Mouse (Mus musculus) CD4-positive, CD25-positive, alpha-beta regulatory T cell, adult 2 months (primary cell): ENCODE measurements at regions not wholly inside any gene's neighbourhood (a gene's known extent, or its start where the extent isn't known, plus 50 kb on each side); places are given as distances from the start of the nearest gene placed in this dataset.

ENCODE experiments used
- DNase-seq: peaks from one replicate; pipeline ENCODE4 v3.0.0-alpha.2; 2012; ENCODE audit warnings: low read depth, low spot score

DNA sequence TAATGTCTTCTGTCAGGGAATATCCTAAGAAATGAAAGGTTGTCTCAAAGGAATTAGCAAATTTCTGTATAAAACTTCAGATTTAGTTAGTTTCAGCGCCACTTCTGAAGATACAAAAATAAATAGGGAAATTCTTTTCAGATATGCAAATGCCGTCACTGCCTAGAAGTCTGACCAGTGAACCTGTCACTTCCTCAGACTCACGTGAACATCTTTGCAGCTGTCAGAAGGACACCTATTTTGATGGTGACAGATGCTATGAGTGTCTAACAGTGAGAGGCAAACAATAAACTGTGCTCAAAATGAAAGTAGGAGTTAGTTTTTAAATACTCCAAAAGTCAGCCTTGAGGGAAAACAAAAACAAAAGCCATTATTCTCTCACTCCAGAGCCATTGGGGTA, 57.5 kb upstream of the Igf1r start:
- DNase-seq, result no peak

- no peak for DNase-seq
Observed at GRCm38 (mm10) chr7:67892917-67893316, 59.7 kb upstream of the Igf1r start.

- DNase-seq, result no peak
Observed at GRCm38 (mm10) chr7:67883040-67883439, 69.6 kb upstream of the Igf1r start.

GRCm38 (mm10) chr7:67882606-67883005, 70.0 kb upstream of the Igf1r start:
- no peak for DNase-seq

DNA sequence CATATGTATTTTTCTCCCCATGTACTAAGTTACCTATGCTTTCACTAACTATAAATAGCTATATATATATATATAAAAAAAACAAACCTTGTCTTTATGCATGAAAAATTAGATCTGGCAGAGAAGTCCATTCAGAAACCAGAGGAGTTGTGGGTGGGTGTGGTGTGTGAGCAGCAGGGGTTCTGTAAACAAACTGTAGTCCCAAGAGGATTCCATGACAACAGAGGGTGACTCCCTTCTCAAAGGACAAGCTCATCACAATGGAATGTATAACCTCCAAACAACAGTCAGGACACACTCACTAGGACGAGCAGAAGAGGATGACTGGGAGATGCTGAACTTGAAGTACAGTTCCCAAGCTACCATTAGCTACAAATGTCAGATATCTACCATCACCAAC, 74.4 kb upstream of the Igf1r start:
- DNase-seq, result no peak

- DNase-seq, result no peak
Observed at GRCm38 (mm10) chr7:67877587-67877986, 75.0 kb upstream of the Igf1r start.

DNA sequence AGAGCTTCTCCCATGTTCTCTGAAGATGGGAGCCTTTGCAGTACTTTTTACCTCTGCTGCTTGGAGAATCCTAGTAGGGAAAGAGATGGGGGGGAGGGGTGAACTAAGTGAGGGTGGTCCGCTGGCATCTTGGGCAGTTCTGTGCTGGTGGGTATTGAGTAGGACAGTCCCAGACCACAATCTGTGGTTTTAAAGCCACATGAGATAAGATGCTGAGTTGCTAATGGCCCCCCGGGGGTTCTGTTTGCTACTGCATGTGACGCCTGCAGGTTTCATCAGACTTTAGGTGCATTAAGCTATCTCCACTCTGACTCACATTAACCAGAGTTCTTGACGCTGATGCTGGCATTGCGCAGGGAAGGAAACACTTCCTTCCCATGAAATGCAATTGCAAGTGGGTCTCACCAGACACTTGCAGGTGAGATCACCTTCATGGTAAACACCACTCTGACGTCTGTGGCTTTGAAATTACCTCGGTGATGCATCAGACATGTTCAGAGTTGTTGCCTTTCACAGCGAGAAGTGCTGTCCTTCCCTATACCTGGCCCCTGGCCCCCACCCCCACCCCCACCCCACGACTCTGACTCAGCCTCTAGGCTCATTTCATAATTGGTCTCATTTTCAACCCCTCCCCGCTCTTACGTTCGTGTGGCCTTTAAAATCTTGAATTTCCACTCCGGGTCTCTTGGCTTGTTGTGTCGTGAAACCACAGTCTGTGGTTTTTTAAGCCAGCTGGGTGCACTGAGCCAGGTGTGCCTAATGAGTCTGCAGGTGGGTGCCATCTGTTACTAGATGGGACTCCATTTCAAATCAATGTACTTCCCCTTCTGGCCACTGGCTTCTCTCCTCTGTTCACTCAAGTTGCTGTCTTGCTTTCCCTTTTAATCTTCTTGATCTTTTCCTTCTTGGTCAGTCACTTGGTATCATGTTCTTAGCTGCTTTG, 94.8 kb upstream of the Synm start:
- peak; percentile 8 for DNase-seq

GRCm38 (mm10) chr7:67852859-67853258, 93.3 kb upstream of the Synm start:
- DNase-seq, result no peak

DNA sequence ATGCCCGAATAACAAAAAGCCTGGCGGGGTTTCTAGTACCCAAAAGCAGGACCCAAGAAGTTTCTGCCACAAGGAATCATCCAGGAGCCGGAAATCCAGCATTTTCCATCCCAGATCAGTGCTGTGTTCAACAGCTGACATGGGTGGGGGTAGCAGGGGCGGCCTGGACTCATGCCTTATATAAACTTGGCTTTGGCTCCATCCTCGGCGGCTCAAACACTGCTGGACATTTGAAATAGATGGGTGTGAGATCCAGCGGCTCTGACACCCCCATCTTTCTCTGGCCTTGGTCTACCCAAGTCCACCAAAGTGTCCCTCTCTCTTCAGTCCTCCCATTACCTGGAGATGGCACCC, 89.9 kb upstream of the Synm start:
- no peak for DNase-seq

- no peak for DNase-seq
Observed at GRCm38 (mm10) chr7:67848589-67849508, 89.3 kb upstream of the Synm start.

GRCm38 (mm10) chr7:67846796-67847195, 87.3 kb upstream of the Synm start:
- DNase-seq, result no peak

DNA sequence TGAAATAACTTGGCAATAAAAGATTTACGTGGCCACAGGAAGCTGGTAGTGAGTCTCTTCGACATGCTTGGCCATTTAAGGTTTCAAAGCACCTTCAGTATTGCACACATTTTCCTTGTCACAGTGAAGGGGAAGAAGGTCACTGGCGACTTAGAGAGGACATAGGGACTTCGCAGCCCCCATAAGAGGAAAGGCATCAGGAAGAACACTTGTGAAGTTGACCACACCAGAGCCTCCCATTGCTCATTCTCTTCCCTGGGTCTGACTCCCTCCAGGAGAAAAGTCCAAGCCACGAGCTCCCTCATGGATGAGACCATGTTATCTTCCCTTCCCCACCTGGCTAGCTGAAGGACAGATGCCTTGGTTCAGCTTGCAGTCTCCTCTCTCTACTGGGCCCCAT, 77.4 kb upstream of the Synm start:
- DNase-seq, result no peak

- DNase-seq, result no peak
Observed at GRCm38 (mm10) chr7:67836117-67836949, 76.8 kb upstream of the Synm start.

GRCm38 (mm10) chr7:67831738-67832137, 72.2 kb upstream of the Synm start:
- DNase-seq, result no peak

DNA sequence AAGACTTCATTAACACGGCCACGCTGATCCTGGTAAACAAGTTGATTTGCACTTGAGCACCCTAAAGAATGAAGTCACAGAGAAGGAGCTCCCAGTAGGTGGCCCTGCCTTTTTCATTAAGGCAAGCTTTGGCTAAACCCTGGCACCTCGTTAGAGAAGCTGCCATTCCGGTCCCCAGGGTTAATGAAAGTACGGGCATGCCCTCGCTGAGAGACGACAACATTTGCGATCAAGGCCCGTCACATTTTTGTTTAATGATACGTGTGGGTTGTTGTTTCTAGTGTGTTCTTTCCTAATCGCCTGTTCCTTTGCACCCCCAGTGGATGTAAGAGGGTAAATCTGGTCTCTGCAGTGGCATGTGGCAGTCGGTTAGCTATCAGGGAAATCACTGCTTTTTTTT, 67.8 kb upstream of the Synm start:
- DNase-seq, result no peak

GRCm38 (mm10) chr7:67826936-67827335, 67.4 kb upstream of the Synm start:
- no peak for DNase-seq

- no peak for DNase-seq
Observed at GRCm38 (mm10) chr7:67826368-67826767, 66.8 kb upstream of the Synm start.

- no peak for DNase-seq
Observed at GRCm38 (mm10) chr7:67825636-67826280, 66.2 kb upstream of the Synm start.

DNA sequence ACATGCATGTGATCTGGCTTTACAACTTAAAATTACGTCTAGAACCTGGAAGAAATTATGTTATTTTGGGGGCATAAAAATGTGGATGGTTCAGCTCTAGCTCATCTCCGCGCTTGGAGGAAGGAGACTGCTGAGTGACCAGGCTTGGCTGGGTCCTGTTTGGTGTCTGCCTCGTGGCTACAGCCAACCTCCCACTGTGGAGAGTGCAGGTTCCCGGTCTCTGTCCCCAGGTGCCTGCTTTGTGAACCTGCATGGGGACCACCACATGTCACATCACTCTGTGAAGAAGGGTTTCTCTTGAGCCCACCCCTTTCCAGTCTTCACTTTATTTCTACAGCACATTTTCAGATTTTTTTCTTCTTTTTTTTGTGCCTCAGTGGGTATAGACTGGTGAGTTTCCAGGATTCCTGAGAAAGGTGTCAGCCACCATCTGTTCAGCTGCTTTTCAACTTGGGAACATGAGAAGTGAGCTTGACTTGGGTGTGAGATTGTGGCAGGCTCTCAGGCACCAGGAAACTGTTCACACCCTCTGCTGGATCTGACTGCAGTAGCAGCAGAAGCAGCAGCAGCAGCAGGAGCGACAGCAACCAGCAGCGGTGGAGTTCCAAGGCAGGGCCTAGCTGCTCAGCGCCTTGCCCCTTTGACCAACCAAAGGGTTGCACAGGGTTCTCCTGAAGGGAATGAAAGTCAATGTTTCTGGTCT, 64.6 kb upstream of the Synm start:
- no peak for DNase-seq

- DNase-seq, result no peak
Observed at GRCm38 (mm10) chr7:67819551-67819950, 60.0 kb upstream of the Synm start.

- no peak for DNase-seq
Observed at GRCm38 (mm10) chr7:67817556-67817955, 58.0 kb upstream of the Synm start.
